Mouse (Mus musculus): ENCODE results near the gene Hivep3.
A peak's percentile ranks its signal among the peaks of the same experiment; 100 is the strongest.

DNA sequence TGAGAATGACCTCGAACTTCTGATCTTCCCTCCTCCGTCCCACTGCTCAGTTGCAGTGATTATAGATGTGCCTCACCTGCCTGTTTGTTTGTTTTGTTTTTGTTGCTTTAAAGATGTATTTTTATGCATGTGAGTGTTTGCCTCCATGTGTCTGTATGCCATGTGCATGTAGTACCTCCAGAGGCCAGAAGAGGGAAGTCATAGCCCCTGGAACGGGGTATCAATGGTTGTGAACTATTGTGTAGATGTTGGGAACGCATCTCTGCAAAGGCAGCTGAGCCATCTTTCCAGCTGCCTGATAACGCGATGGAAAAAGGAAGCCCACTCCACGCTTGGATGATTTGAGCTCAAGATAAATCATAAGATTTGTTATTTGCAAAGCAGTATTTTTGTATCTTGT, 183.9 kb downstream of the Hivep3 start:
- TF ChIP-seq CTCF (IDR thresholded peaks at IDR 0.05 in 2 of 3, conservative IDR thresholded peaks at IDR 0.05 in 1 of 3; ENCODE audit: control insufficient read depth in 1 of 3, insufficient read depth in 1 of 3, low read depth in 2 of 3, low read length in 3 of 3, poor library complexity in 1 of 3, severe bottlenecking in 1 of 3) (peak in 2 of 3 experiments; percentile 3 to 18; a peak in 1 of 6 replicates), POLR2A (IDR thresholded peaks at IDR 0.05; ENCODE audit: control insufficient read depth in 1 of 2, insufficient read depth in 1 of 2, low read depth in 1 of 2, low read length in 2 of 2, poor library complexity in 1 of 2) (no peak), TBP (IDR thresholded peaks at IDR 0.05; ENCODE audit: low read depth, low read length) (no peak), ZC3H11A (IDR thresholded peaks at IDR 0.05; ENCODE audit: low read depth, low read length) (no peak), CHD2 (IDR thresholded peaks at IDR 0.05; ENCODE audit: low read length) (no peak), ETS1 (IDR thresholded peaks at IDR 0.05; ENCODE audit: low read depth, low read length) (no peak), ZNF384 (IDR thresholded peaks at IDR 0.05; ENCODE audit: low read depth, low read length) (no peak), MXI1 (IDR thresholded peaks at IDR 0.05; ENCODE audit: low read depth, low read length) (no peak), POLR2AphosphoS2 (IDR thresholded peaks at IDR 0.05; ENCODE audit: low read length) (no peak), GATA1 (IDR thresholded peaks at IDR 0.05; ENCODE audit: low read depth, low read length) (no peak), MAZ (IDR thresholded peaks at IDR 0.05; ENCODE audit: low read depth, low read length) (no peak), EP300 (IDR thresholded peaks at IDR 0.05; ENCODE audit: low read depth in 1 of 2, low read length in 2 of 2) (no peak), MEF2A (IDR thresholded peaks at IDR 0.05; ENCODE audit: extremely low read depth, insufficient replicate concordance, low read depth, low read length, poor library complexity, severe bottlenecking) (no peak), MAFK (IDR thresholded peaks at IDR 0.05; ENCODE audit: borderline replicate concordance, low read depth, low read length) (no peak)

All from MEL (cell line).